Mouse (Mus musculus) testis, adult 2 months (tissue): Measurements from ENCODE around the gene Ablim1. TPM values are rescaled to one million over a fixed set of nuclear protein-coding genes. Genes with fewer than 3 reads are reported as not detected.

Experiments used
- H3K27ac ChIP-seq: fragments of 200-500 bp; 2 replicates; pipeline ENCODE4 v1.5.1; 2012; ENCODE audit warnings: low read depth, low read length; ENCODE audit not compliant: control insufficient read depth, insufficient read depth
- H3K27me3 ChIP-seq: fragments of 200-500 bp; 2 replicates; pipeline ENCODE4 v1.6.1; 2012; ENCODE audit warnings: mild to moderate bottlenecking, low read length, moderate library complexity; ENCODE audit not compliant: control insufficient read depth, insufficient read depth
- H3K36me3 ChIP-seq: fragments of 200-500 bp; 2 replicates; pipeline ENCODE4 v1.6.1; 2012; ENCODE audit warnings: mild to moderate bottlenecking, low read length; ENCODE audit not compliant: control insufficient read depth, insufficient read depth
- H3K4me1 ChIP-seq: fragments of 200-500 bp; 2 replicates; pipeline ENCODE4 v1.6.1; 2012; ENCODE audit warnings: low read length; ENCODE audit not compliant: control insufficient read depth, insufficient read depth
- H3K4me3 ChIP-seq: fragments of 200-500 bp; 2 replicates; pipeline ENCODE4 v1.5.1; 2012; ENCODE audit warnings: low read depth, mild to moderate bottlenecking, low read length, moderate library complexity, mixed read lengths; ENCODE audit not compliant: control insufficient read depth
- CTCF ChIP-seq: fragments of 200-500 bp; IDR thresholded peaks from 2 replicates; pipeline ENCODE4 v1.5.1; 2012; ENCODE audit warnings: low read depth, mild to moderate bottlenecking, inconsistent platforms, low read length, moderate library complexity; ENCODE audit not compliant: control insufficient read depth, insufficient read depth, insufficient replicate concordance
- POLR2A ChIP-seq: fragments of 200-500 bp; IDR thresholded peaks from 2 replicates; pipeline ENCODE4 v1.6.1; 2012; ENCODE audit warnings: low read depth, mild to moderate bottlenecking, inconsistent platforms, low read length, moderate library complexity; ENCODE audit not compliant: control insufficient read depth
- polyA plus RNA-seq: library from polyadenylated mRNA; depleted of rRNA; stranded (reverse); fragments of >200 nt; gene quantifications from 2 replicates; pipeline ENCODE4 v1.2.3, GENCODE M21; 2012

Ablim1 gene
- polyA plus RNA-seq, 1 experiment, result 3.0 TPM

DNA sequence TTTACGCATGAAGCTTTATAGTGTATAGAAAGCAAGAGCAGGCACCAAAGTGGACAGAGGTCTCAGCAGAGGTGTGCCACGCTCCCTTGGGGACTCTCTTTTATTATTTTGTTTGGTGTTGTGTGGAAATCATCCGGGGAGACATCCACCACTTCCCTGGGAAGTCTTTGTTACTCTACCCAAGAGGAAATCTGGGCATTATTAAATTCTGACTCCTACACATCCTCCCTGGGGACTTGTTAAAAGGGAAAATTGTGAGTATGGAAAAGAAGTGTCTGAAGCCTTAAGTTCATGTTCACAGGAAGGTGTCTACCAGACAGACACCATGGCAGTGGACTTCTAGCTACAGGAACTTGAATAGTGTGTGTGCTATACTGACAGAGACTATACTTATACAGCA, 31.4 kb downstream of the Ablim1 start:
- no peaks in the 10 kb centered on the region for H3K27me3 ChIP-seq
- H3K27ac ChIP-seq, result no peak overlapping the region
- no peaks in the 10 kb centered on the region for H3K36me3 ChIP-seq
- H3K4me3 ChIP-seq, result no peak overlapping the region
- H3K4me1 ChIP-seq, result no peaks in the 10 kb centered on the region
- TF ChIP-seq CTCF (no peak), POLR2A (no peak)

DNA sequence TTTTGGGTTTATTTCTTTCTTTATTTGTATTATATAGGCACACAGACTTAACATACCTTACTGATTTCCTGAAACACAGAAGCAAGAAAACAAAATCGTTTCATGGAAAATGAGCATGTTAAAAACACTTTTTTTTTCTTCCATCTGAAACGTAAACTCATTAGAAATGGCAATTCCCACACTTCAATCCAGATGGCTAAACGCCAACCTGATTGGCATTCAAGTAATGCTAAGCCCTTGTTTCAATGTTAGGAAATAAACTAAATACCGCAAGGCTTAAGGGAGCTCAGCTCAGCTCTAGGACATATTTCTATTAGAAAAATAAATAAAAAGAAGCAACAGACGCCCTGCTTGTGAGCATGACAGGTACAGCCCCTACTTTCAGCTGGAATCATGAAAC, 32.1 kb downstream of the Ablim1 start:
- no peaks in the 10 kb centered on the region for H3K4me1 ChIP-seq
- TF ChIP-seq CTCF (no peak), POLR2A (no peak)
- no peaks in the 10 kb centered on the region for H3K36me3 ChIP-seq
- no peak overlapping the region for H3K4me3 ChIP-seq
- no peak overlapping the region for H3K27ac ChIP-seq
- H3K27me3 ChIP-seq, result no peaks in the 10 kb centered on the region

DNA sequence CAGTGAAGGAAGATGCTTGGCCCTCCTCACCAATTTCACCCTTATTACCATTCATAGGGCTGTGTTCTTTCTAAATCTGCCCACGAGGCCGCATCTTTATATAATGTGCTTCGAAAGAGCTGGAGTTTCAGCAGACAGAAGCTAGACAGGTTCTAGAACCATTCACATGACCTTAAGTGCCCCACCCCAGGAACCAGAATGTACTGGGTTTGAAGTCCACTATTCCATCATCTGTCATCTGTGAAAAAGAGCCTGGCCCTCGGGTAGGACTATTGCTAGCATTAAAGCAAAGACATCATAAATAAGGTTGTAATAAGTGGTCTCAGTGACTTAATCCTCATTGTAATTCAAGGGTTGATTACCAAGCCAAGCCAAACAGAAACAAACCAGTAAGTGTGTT, 35.1 kb downstream of the Ablim1 start:
- no peaks in the 10 kb centered on the region for H3K27me3 ChIP-seq
- TF ChIP-seq CTCF (no peak), POLR2A (no peak)
- no peaks in the 10 kb centered on the region for H3K36me3 ChIP-seq
- H3K27ac ChIP-seq, result no peak overlapping the region
- no peak overlapping the region for H3K4me3 ChIP-seq
- H3K4me1 ChIP-seq, result peaks cover 6% of the 10 kb centered on the region

DNA sequence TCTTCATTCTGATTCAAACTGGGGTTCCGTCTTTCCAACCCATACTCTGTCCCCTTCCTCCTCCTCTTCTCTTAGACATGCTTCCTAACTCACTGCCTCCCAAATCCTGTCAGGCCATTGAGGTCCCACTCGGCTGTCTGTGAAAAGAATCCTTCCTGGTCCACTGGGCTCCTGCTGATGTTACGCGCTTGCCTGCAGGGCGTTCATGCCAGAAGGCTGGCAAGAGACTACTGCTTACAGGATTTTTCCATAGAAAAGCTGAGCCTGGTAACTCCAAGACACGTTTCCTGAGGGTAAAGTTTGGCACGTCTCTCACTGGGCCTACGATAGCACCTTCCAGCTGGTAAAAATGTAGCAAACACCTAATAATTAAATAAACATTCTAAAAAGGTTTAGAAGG, 36.5 kb downstream of the Ablim1 start:
- TF ChIP-seq CTCF (no peak), POLR2A (no peak)
- Histone ChIP-seq H3K36me3 (no peaks in the 10 kb centered on the region), H3K4me1 (peaks cover 16% of the 10 kb centered on the region), H3K27me3 (no peaks in the 10 kb centered on the region), H3K4me3 (no peak overlapping the region), H3K27ac (no peak overlapping the region)

DNA sequence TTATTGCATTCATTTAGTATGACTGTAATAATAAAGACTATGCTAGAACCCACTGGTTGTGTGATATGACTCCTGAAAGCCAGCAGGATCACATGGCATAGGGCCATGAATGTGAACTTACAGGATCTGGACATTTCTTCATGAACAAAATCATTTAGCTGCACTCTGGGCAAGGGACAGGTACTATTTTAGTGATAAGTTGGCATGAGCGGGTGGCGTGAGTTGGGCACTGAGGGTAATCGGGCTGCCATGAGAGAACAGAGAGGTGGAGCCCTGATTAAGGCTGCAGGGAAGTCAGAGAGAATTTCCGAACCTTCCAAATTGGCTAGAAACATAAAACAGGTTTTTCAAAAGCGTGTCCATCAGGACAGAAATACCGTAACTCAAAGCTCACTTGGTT, 37.7 kb downstream of the Ablim1 start:
- Histone ChIP-seq H3K4me1 (peaks cover 18% of the 10 kb centered on the region), H3K36me3 (no peaks in the 10 kb centered on the region), H3K4me3 (no peak overlapping the region), H3K27ac (no peak overlapping the region), H3K27me3 (no peaks in the 10 kb centered on the region)
- TF ChIP-seq POLR2A (no peak), CTCF (no peak)

DNA sequence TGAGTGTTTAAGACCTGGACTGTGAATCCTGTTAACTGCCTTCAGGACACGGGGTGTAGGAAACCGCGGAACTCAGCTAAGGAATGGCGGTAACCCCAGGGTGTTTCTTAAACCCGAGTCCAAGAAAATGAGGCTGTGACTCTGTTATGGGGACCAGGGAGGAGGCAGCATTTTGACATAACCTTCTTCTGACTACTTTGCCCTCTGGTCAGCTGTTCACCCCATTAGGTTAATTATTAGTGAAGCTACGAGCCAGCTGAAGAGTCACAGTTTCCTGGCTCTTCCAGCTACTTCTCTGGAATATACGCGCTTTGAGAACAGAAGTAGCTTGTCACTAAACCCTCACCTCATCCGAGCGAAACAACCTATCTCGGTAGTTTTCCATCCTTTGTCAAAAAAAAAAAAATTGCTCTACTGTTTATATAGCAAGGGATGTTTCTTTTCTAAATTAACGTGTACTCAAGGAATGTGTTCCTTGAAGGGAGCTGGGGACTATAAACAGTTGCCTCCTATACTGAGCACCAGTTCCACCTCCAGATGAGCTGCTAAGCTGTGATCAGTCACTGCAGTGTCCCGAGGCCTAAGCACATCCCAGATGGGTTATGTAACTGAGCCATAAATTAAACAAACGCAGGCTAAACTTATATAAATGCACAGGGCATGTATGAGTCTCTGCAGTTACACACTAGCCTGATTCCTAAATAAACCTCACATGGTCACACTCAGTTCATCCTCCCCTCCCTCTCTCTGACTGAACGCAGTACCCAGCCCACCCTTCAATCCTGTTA, 39.4 kb downstream of the Ablim1 start:
- no peaks in the 10 kb centered on the region for H3K36me3 ChIP-seq
- peaks cover 18% of the 10 kb centered on the region for H3K4me1 ChIP-seq
- no peak for TF ChIP-seq CTCF
- TF ChIP-seq POLR2A, result no peak
- H3K27ac ChIP-seq, result no peak overlapping the region
- peak overlapping the region; percentile 39 for H3K4me3 ChIP-seq
- no peaks in the 10 kb centered on the region for H3K27me3 ChIP-seq

DNA sequence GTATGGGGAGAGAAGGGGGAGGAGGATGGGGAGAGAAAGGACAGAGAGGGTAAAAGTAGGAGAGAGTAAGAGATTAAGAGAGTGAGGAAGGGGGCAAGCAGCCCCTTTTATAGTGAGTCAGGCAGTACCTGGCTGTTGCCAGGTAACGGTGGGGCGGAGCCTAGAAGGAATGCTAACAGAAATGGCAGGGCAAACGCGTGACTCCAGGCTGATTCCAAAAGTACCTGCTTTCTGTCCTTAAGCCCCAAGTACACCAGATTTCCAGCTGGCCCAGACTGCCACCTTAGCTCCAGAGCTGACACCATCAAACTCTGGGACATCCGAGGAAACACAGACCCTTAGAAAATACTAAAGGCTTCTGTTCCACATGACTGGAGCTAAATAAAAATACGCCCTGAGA, 40.0 kb downstream of the Ablim1 start:
- H3K36me3 ChIP-seq, result no peaks in the 10 kb centered on the region
- H3K4me1 ChIP-seq, result peaks cover 18% of the 10 kb centered on the region
- no peaks in the 10 kb centered on the region for H3K27me3 ChIP-seq
- peak overlapping the region; percentile 39 for H3K4me3 ChIP-seq
- H3K27ac ChIP-seq, result no peak overlapping the region
- peak; percentile 17; the same call in 1 of the 2 replicates for TF ChIP-seq POLR2A
- TF ChIP-seq CTCF, result no peak
